Mouse (Mus musculus): Measurements from ENCODE around the gene Adamts10.

Gene Adamts10

DNA sequence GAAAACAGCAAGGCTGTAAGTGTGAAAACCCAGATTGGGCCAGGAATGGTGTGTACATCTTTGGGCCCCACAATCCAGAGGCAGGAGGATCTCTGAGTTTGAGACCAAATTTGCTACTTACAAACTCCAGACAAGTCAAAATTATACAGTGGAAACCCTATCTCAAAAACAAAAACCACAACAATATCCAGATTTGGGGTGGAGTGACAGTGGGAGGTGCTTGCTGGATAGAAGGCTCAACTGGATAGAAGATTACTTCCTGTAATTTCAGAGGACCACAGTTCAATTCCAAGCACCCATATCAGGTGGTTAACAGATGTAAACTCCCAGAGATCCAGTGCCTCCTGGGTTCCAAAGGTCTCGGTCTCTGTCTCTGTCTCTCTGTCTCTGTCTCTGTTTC is 30.5 kb downstream of the Adamts10 start:
- DNase-seq (ENCODE audit: low read depth): no peak

DNA sequence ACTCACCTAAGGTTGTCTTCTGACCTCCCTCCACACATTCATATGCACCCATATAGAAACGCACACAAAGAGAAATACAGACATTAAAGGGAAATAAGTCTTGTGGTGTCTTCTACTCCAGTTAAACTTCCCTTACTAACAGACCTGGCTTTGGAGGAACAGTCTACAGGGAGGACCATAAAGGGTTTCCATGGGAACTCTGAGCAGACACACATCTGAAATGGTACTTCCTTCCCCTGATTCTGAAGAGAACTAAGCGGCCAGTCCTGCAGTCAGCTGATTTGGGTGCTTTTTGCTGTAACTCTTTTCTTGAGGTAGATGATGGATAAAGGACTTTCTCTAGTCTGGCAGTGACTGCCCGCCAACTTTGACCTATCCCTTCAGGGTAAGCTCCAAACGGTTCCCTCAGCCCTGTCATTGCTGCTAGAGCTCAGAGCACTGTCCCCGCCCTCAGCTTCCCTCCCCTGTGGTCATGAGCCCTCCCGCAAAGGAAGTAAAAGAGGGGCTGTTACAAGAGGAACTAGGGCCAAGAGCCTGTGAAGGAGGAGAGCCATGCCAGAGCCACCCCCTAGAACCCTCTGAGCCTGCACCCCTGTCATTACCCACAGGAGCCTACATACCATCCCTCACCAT is 31.3 kb downstream of the Adamts10 start, which contains the start of gene Myo1f:
Gene Myo1f (plus strand): TSS at position 485 of the 633 bp plus-strand sequence.
- no peak for DNase-seq (ENCODE audit: low read depth)

DNA sequence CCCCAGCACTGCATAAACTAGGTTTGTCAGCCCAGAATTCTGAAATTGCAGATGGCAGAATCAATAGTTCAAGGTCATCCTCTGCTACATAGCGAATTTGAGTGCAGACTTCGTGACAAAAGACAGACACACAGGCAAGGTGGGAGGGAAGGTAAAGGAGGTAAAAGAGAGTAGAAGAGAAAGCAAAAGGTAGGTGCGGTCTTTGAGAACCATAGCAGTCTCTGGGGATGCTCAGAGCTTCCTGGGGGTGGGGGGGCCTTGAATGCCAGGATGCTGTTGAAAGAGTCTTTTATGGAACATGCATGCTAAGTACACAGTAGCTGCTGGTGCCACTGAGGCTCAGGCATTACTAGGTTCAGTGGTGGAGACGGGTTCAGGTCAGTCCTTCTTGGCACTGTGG is 33.9 kb downstream of the Adamts10 start:
- DNase-seq (ENCODE audit: low read depth): no peak

DNA sequence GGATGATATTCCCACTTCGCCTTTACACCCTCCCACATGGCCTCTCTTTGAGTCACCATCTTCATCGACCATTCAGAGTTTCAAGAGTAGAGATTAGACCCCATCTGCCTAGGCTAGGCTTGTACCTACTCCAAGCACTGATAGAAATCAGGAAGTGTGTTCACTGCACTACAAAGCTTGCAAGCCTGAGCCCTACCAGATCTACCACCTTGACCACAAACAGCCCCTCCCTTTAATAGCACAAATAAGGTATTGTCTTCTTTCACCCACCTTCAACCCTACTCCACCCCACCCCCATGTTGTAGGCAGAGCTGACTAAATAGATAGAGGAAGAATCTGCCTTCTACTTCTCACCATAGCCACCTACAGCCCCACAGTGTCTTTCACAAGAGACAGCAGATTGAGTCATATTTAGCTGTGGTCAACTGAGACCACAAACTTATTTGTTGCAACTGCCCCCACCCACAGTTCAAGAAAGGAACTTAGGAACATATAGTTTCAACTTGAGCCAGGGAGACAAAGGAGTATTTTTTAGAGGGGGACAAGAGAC is 39.6 kb downstream of the Adamts10 start:
- no peak for DNase-seq (ENCODE audit: low read depth)

DNA sequence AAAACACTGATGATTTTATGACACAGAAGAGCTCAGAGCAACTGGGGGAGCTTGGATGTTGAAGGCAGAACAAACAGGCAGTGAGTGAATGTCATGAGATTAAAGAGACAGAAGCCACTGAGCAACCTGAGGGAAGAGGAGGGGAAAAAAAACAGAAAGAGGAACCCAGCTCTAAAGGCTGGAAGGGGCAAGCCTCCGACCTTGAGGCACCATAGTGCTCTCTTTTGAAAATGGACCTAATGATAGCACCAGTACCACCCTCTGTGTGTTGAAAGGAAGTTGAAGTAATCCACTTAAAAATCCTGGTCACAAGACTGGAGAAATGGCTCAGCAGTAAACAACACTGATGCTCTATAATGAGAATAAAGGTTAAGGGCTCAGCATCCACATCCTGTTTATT is 40.6 kb downstream of the Adamts10 start:
- DNase-seq (ENCODE audit: low read depth): no peak

DNA sequence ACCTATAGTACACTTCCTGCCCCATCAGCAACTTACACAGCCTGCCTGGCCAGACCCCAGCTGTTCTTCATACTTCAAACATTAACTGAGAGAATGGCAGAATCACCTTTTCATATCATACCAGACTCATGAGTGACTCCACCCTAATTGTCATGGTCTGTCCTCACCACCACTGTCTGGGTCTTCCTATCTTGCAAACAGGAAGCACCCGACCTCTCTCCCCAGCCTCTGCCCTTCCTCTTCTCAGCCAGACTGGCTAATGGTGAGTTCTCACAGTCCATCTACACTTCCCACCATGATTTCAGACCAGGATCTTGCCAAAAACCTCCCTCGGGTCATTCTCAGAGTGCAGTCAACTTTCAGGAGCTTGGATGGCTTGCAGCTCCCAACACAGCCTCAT is 42.2 kb downstream of the Adamts10 start:
- DNase-seq (ENCODE audit: low read depth): no peak

DNA sequence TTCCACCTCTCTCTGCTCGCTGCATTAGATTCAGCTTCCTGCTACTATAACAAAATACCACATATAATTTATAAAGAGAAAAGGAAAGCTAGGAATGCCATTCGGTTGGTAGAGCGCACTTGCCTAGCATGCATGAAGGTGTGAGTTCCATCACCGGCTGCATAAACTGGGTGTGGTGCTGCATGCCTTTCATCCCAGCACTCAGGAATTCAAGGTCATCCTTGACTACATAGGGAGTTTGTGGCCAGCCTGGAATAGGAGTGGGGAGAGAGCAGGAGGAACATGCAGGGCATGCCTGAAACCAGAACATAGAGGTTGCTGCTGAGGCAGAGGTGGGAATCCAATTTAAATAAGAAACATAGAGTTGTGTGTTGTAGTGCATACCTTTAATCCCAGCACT is 60.1 kb downstream of the Adamts10 start:
- DNase-seq (ENCODE audit: low read depth): no peak

DNA sequence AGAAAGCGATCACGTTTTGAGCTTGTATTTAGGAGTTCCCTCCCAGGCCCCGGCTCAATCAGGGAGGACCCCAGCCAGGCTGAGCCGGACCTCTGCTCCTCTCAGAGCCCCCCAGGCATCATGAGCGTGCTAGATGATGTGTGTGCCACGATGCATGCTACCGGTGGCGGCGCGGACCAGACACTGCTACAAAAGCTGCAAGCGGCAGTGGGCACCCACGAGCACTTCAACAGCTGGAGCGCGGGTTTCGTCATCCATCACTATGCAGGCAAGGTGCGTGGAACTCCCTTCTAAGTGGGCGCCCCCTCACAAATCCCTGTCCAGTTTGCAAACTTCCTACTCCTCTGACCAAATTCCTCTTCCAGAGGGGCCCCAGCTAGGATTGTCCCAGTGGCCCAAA is 62.0 kb downstream of the Adamts10 start:
- DNase-seq (ENCODE audit: low read depth): no peak

DNA sequence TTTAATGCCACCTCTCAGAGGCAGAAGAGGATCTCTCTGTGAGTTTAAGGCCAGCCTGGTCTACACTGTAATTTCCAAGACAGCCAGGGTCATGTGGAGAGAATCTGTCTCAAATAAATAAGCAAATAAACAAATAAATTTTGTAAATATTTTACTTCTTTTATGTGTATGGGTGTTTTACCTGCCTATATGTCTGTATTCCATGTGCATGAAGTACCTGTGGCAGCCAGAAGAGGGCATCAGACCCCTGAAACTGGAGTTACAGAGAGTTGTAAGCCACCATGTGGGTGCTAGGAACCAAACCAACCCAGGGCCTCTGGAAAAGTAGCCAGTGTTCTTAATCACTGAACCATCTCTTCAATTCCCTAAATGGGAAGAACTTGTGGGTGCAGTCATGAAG is 73.3 kb downstream of the Adamts10 start:
- no peak for DNase-seq (ENCODE audit: low read depth)

DNA sequence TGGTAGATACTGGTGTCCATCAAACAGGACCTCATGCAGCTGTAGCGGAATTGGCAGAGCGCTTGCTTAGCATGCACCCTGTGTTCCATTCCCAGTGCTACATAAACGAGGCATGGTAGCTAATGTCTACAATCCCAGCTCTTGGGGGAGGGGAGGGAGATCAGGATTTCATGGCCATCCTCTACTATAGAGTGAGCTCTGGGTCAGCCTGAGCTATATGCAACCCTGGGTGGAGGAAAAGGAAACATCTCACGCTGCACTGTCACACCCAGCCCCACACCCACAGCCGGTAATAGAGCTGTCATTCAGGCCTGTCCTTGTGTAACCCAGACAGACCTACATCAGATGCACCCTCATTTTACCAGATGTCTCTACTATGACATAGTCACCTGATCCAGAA is 74.5 kb downstream of the Adamts10 start:
- DNase-seq (ENCODE audit: low read depth): no peak

DNA sequence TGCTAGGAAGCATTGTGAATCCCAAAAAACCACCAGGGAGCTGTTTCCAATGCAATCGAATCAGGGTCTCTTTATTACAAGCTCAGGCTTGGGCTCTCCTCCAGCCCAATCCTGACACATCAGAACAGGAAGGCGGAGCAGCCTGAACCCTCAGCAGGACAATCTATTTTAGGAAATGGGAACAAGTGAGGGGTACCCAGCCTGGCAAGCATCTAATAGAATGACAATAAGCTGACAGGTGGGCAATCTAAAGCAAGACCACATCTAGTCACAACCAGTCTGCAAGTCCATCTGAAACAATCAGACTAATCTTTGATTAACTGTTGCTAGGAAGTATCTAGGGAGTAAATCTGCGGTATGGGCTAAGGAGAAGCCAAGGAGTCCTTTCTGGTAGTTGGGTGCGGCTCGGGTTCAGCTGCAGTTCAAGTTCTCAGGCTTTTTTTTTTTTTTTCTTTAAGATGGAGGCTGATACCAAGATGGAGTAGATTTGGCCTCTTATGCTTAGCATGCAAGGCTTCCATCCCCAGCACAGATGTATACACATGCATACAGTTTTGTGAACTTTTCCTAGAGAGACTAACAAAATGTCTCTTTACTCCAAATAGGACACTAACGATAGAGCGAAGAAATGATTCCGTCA is 76.0 kb downstream of the Adamts10 start:
- no peak for DNase-seq (ENCODE audit: low read depth)

DNA sequence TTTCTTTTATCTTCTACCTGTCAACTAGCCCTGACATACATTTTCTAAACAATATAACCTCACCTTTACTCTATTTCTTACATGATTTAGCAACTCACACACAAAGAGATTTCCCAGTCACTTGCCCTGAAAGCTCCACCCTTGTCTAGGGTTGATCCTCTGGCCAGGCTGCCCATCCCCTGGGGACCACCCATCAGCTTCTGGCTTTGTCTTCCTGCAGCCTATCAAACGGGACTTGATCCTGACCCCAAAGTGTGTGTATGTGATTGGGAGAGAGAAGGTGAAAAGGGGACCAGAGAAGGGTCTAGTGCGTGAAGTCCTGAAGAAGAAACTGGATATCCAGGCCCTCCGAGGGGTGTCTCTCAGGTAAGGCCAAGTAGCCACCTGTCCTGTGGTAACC is 76.8 kb downstream of the Adamts10 start:
- DNase-seq (ENCODE audit: low read depth): no peak

DNA sequence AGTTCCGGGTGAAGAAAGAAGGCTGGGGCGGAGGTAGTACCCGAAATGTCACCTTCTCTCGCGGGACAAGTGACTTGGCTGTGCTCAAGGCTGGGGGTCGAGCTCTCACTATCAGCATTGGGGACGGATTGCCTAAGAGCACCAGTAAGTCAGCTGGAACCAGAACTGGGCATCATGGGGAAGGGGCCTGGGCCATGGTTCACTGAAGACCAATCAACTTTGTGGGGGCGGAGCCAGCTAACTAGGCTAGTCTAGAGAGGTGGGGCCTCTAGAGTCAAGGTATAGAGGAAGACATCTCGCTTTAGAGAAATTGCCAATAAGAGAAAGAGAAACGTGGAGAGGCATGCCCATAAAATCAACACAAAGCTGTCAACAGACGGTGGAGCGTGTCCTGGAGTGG is 77.9 kb downstream of the Adamts10 start:
- DNase-seq (ENCODE audit: low read depth): no peak

Measured in c-Kit-positive CD71-positive TER-119-negative erythroid progenitor cells, embryonic 14.5 days (primary cell).